Mouse (Mus musculus) liver, embryonic 15.5 days (tissue): Measurements from ENCODE around the gene Ttll5. TPM values are rescaled to one million over a fixed set of nuclear protein-coding genes. Genes with fewer than 3 reads are reported as not detected.

ENCODE experiments used
- ATAC-seq: fragments of 200-750 bp; cut with Nextera tagmentation; 2 replicates; pipeline ENCODE4 v1.8.0; 2017; ENCODE audit warnings: moderate number of reproducible peaks, mild to moderate bottlenecking, moderate library complexity; ENCODE audit not compliant: insufficient read depth
- H3K27ac ChIP-seq: fragments of 300-500 bp; sonication (generic); replicated peaks from 2 replicates; pipeline ENCODE4 v1.5.1; 2015; ENCODE audit warnings: mild to moderate bottlenecking, inconsistent platforms
- H3K27me3 ChIP-seq: fragments of 300-500 bp; sonication (generic); 2 replicates; pipeline ENCODE4 v1.6.1; 2015; ENCODE audit warnings: mild to moderate bottlenecking, inconsistent platforms
- H3K36me3 ChIP-seq: fragments of 300-500 bp; sonication (generic); replicated peaks from 2 replicates; pipeline ENCODE4 v1.6.1; 2015; ENCODE audit warnings: moderate library complexity, mild to moderate bottlenecking, inconsistent platforms
- H3K4me1 ChIP-seq: fragments of 300-500 bp; sonication (generic); replicated peaks from 2 replicates; pipeline ENCODE4 v1.6.1; 2015; ENCODE audit warnings: inconsistent platforms
- H3K4me2 ChIP-seq: fragments of 300-500 bp; sonication (generic); 2 replicates; pipeline ENCODE4 v1.6.1; 2015; ENCODE audit warnings: moderate library complexity, mild to moderate bottlenecking, inconsistent platforms
- H3K4me3 ChIP-seq: fragments of 300-500 bp; sonication (generic); replicated peaks from 2 replicates; pipeline ENCODE4 v1.5.1; 2015; ENCODE audit warnings: mild to moderate bottlenecking, inconsistent platforms
- H3K9ac ChIP-seq: fragments of 300-500 bp; sonication (generic); 2 replicates; pipeline ENCODE4 v1.6.1; 2015; ENCODE audit warnings: moderate library complexity, mild to moderate bottlenecking, inconsistent platforms
- H3K9me3 ChIP-seq: fragments of 300-500 bp; sonication (generic); replicated peaks from 2 replicates; pipeline ENCODE4 v1.6.1; 2016; ENCODE audit warnings: inconsistent platforms
- WGBS: fragments of 180-500 bp; shearing (Covaris S2); methylation state at CpG from one replicate; pipeline ENCODE4 v1.1.7; 2015; ENCODE audit warnings: mixed read lengths; ENCODE audit not compliant: insufficient replicate concordance; 5-methylcytosine and 5-hydroxymethylcytosine counted together
- polyA plus RNA-seq: library from polyadenylated mRNA; unstranded; fragments of >200 nt; fragmentation: Nextera tagmentation; extraction: Ambion mirVana; gene quantifications from 2 replicates; pipeline ENCODE4 v1.2.1, GENCODE M21; 2015

Ttll5 gene
- polyA plus RNA-seq, 1 experiment from 2014 or later: 5.5 TPM

DNA sequence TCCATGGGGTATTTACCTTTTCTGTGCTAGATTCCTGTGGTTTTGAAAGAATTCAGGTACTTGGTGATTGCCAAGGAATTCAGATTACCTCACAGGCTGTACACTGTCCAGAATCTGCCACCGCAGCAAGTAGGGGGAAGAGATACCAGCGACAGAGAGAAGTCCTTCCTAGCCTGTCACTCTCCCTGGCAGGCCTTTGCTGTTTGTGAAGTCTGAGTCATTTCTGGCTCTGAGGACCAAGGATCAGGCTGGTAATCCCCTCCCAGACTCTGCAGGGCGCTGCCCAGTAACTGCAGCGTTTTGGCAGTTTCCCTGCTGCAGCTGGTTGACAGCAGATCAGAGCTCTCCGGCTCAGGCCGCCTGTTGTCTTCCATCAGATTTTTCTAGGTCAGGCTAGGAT is 45.0 kb downstream of the Ttll5 start:
- Histone ChIP-seq H3K27ac (no peak overlapping the region), H3K4me1 (no peaks in the 10 kb centered on the region), H3K27me3 (no peaks in the 10 kb centered on the region), H3K4me3 (no peak overlapping the region), H3K9me3 (no peaks in the 10 kb centered on the region), H3K9ac (no peak overlapping the region), H3K36me3 (no peaks in the 10 kb centered on the region; the same call in 1 of the 2 replicates), H3K4me2 (no peak overlapping the region)
- ATAC-seq: no peak
- WGBS: 70% methylated on average over 6 of the region's 6 CpGs

DNA sequence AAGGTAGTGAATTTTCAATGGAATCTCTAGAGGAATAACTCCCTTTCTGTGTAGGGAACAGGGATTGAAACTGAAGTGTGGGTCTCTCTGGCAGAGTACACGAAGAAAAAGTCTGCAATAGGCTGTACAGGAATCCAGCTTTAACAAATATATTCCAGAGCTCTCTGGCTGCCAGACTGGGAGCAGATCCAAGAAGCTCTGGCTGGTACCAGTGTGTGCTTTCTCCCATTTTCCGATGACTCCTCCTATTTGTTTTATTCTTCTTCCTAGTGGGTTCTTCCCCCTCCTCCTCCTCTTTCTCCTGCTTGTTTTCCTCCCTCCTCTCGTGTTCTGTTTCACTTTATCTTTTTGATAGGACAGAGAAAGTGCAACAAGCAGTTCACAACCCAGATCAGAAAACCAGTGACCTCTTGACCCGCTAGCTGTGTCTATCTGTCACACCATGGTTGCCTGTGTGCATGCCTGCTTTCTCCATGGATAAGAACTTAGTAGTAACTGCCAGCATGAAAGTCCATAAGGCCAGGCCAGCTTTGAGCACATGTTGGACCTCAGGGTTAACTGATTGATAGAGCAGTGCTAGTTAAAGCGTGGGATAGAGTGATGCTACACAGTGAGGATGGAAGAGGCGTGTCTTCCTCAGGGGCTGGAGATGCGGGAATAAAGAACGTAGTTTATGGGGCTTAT is 55.3 kb downstream of the Ttll5 start:
- Histone ChIP-seq H3K4me2 (no peak overlapping the region), H3K9me3 (no peaks in the 10 kb centered on the region), H3K27me3 (no peaks in the 10 kb centered on the region), H3K4me3 (no peak overlapping the region), H3K27ac (no peak overlapping the region), H3K36me3 (peaks cover 19% of the 10 kb centered on the region), H3K4me1 (no peaks in the 10 kb centered on the region), H3K9ac (no peak overlapping the region)
- 68% methylated on average over 8 of the region's 8 CpGs for WGBS
- ATAC-seq: no peak

DNA sequence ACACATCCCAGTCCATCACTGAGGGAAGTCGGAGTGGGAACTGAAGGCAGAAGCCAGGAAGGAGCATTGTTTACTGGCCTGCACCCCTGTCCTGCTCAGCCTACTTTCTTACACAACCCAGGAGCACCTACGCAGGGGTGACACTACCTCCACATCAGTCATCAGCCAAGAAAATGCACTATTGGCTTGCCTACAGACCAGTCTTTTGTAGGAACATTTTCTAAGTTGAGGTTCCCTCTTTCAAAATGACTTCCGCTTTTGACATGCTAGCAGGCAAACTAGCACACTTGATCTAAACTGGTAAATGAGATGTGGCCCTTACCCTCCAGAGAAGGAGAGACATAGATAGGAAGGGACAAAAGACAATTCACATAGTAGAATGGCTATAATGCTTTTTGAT is 60.6 kb downstream of the Ttll5 start:
- Histone ChIP-seq H3K4me3 (no peak overlapping the region), H3K36me3 (0 out of 2 replicates have a peak, but pooled peaks cover 3% of the 10 kb centered on the region), H3K4me2 (no peak overlapping the region), H3K9me3 (no peaks in the 10 kb centered on the region), H3K9ac (no peak overlapping the region), H3K4me1 (no peaks in the 10 kb centered on the region), H3K27me3 (no peaks in the 10 kb centered on the region), H3K27ac (no peak overlapping the region)
- ATAC-seq: no peak
- WGBS: 80% methylated on average over 3 of the region's 3 CpGs

DNA sequence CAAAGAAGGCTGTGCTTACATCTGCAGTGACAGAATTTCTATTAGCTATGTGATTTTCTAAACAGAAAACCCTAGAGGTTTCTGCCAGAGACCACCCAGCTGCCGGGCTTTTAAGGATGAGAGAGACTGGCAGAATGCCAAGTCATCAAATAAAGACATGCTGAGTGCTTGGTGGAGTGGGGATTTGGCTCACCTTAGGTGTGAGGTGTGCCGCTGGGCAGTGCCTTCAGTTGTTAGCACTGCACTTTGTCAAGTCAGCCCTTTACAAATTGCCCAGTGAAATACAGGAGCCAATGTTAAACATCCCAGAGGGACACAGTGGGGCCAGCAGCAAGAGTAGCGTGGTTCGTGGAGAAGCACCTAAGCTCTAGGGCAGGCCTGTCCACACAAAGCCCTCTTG is 65.6 kb downstream of the Ttll5 start:
- WGBS: 72% methylated on average over 4 of the region's 4 CpGs
- ATAC-seq: no peak
- peaks cover 26% of the 10 kb centered on the region; the same call in 1 of the 2 replicates for H3K36me3 ChIP-seq
- no peak overlapping the region for H3K4me3 ChIP-seq
- H3K27ac ChIP-seq: no peak overlapping the region
- H3K4me2 ChIP-seq: no peak overlapping the region
- H3K27me3 ChIP-seq: no peaks in the 10 kb centered on the region
- H3K4me1 ChIP-seq: no peaks in the 10 kb centered on the region
- no peak overlapping the region for H3K9ac ChIP-seq
- H3K9me3 ChIP-seq: no peaks in the 10 kb centered on the region

DNA sequence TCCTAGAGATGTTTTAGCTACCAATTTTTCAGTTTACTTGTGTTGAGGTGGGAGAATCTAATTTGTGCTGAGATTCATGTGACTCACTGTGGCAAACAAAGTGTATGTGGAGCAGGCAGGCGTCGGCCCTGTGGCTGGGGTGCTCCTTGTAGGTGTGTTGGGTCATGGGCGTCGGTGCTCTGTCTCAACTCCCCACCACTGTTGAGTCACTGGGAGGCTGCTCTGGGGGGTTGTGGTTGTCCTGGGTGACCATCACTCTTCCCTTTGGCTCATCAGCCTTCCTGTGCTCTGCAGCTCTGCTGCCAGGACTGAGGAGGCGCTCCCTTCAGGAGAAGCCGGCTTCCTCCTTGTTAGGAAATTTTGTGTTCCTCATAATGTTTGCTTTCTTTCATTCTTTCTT is 79.5 kb downstream of the Ttll5 start:
- no peaks in the 10 kb centered on the region for H3K27me3 ChIP-seq
- WGBS: 56% methylated on average over 6 of the region's 6 CpGs
- no peak overlapping the region for H3K4me3 ChIP-seq
- no peak overlapping the region for H3K4me2 ChIP-seq
- no peaks in the 10 kb centered on the region for H3K9me3 ChIP-seq
- no peak for ATAC-seq
- H3K4me1 ChIP-seq: no peaks in the 10 kb centered on the region; the same call in 1 of the 2 replicates
- H3K36me3 ChIP-seq: peaks cover 3% of the 10 kb centered on the region; the same call in 1 of the 2 replicates
- H3K9ac ChIP-seq: no peak overlapping the region
- no peak overlapping the region for H3K27ac ChIP-seq

DNA sequence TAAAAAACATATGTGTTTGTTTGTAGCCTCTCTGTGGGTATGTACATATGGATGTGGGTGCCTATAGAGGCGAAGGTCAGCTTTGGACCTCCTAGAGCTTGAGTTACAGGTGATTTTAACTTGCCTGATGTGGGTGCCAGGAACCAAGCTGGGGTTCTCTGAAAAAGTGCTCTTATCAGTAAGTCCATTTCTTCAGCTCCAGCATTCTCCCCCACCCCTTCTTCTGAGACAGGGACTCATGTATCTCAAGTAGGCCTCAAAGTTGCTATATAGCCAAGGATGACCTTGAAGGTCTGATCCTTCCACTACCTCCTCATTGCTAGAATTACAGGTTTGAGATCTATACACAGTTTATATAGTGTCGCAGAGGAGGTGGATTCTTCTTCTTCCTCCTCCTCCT is 81.2 kb downstream of the Ttll5 start:
- H3K27ac ChIP-seq: no peak overlapping the region
- ATAC-seq: no peak
- H3K4me1 ChIP-seq: no peaks in the 10 kb centered on the region; the same call in 1 of the 2 replicates
- peaks cover 6% of the 10 kb centered on the region; the same call in 1 of the 2 replicates for H3K36me3 ChIP-seq
- H3K9me3 ChIP-seq: no peaks in the 10 kb centered on the region
- H3K9ac ChIP-seq: no peak overlapping the region
- H3K4me2 ChIP-seq: no peak overlapping the region
- WGBS: 71% methylated on average over 2 of the region's 2 CpGs
- H3K27me3 ChIP-seq: no peaks in the 10 kb centered on the region
- no peak overlapping the region for H3K4me3 ChIP-seq

DNA sequence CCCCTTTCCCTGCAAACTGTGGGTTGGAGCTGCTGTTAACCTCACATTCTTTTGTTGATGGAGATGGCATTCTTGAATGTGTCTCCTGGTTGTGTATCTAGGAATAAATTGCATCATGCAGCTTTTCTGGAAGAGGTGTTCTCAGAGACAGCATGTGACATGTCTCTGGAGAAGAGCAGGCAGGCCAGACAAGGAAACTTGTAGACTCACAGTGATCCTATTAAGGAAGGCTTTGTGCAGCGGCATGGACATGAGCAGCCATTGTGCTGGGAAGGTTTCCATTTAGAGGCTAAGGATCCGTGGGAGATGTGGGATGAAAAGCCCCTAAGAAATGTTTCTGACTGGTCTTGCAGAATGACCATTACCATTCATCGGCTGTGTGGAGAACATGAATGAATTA is 83.4 kb downstream of the Ttll5 start:
- Histone ChIP-seq H3K27ac (no peak overlapping the region), H3K36me3 (peaks cover 6% of the 10 kb centered on the region; the same call in 1 of the 2 replicates), H3K9ac (no peak overlapping the region), H3K27me3 (no peaks in the 10 kb centered on the region), H3K4me1 (no peaks in the 10 kb centered on the region; the same call in 1 of the 2 replicates), H3K4me3 (no peak overlapping the region), H3K9me3 (no peaks in the 10 kb centered on the region), H3K4me2 (no peak overlapping the region)
- no peak for ATAC-seq
- WGBS: 74% methylated on average over 3 of the region's 3 CpGs

DNA sequence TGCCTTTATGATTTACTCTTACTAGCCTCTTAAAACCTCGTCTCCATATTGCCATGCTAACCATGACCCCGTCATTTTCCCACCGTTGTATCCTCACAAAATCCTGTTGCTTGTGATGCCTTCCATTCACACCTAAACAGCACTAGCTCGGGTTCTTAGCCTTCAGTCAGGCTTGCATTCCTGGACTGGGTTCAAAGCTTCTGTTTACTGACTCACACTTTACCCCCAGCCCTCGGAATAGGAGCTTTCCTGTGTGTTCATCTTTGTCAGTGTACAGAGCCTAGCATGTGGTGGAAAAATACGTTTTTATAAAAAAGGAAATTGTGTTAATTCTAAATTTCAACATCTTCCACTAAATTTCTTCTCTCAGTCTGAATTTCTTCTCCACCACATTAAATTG is 86.4 kb downstream of the Ttll5 start:
- H3K9me3 ChIP-seq: no peaks in the 10 kb centered on the region

DNA sequence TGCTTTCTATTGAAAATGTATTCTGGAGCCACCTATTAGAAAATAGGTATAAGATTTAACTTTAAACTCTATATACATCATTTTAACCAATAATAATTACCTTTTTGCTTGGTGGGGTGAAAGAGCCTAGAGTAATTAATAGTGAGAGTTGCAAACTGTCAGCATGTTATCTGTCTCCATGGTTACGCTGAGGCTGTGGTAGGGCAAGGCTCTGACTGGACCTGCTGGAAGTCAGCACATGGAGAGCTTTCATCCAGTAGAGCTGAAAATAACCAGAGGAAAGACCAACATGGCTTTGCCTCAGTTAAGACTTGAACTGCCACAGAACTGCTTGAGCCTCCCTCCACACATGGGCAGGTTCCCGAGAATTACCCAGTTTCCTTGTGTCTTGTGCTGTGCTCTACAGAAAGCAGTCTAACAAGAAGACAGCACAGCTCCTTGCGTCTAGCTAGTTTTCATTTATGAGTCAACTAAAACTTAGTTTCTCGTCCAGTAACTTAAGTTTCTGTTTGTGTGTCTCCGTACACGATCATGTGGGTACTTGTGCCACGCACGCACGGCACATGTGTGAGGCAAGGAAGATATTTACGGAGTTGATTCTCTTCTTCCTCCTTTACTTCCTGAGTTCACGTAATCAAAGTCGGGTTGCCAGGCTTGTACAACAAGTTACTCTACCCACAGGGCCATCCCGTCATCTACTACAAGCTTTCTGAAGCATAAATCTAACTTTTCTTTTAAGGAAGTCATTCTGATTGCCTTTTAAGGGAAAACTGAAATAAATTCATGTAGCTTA is 88.4 kb downstream of the Ttll5 start:
- no peak for ATAC-seq
- 77% methylated on average over 13 of the region's 13 CpGs for WGBS
- no peaks in the 10 kb centered on the region for H3K4me1 ChIP-seq
- no peaks in the 10 kb centered on the region for H3K27me3 ChIP-seq
- no peaks in the 10 kb centered on the region for H3K9me3 ChIP-seq
- peaks cover 10% of the 10 kb centered on the region; the same call in 1 of the 2 replicates for H3K36me3 ChIP-seq
- no peak overlapping the region for H3K4me3 ChIP-seq
- H3K27ac ChIP-seq: no peak overlapping the region
- no peak overlapping the region for H3K4me2 ChIP-seq
- H3K9ac ChIP-seq: no peak overlapping the region

More for the DNA sequence above, 86.4 kb downstream of the Ttll5 start:
- WGBS: 64% methylated on average over 6 of the region's 6 CpGs
- Histone ChIP-seq H3K4me3 (no peak overlapping the region), H3K27ac (no peak overlapping the region), H3K4me2 (no peak overlapping the region), H3K36me3 (peaks cover 10% of the 10 kb centered on the region; the same call in 1 of the 2 replicates), H3K9ac (no peak overlapping the region), H3K27me3 (no peaks in the 10 kb centered on the region), H3K4me1 (no peaks in the 10 kb centered on the region)
- ATAC-seq: no peak

DNA sequence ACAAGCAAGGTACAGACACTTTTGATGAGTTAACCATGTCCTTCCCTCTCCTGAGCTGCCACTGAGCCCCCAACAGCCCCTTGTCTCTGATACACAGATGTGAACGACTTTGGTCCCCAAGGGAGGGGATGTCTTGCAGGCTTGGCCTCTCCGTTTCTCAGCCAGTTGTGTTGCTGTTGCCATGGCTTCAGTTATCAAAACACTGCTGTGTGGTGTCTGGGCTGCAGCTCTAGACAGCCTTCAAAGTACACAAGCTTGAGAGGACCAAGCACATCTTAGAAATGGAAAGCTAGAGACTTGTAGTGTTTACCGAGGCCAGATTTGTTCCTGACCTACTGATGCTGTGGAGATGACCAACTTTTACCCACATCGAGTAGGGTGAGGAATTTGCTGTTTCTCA is 102.4 kb downstream of the Ttll5 start:
- no peak for ATAC-seq
- Histone ChIP-seq H3K36me3 (peaks cover 28% of the 10 kb centered on the region), H3K27ac (no peak overlapping the region), H3K27me3 (no peaks in the 10 kb centered on the region), H3K9ac (no peak overlapping the region), H3K4me3 (no peak overlapping the region), H3K4me1 (no peaks in the 10 kb centered on the region), H3K9me3 (no peaks in the 10 kb centered on the region), H3K4me2 (no peak overlapping the region)
- WGBS: 52% methylated on average over 4 of the region's 4 CpGs

DNA sequence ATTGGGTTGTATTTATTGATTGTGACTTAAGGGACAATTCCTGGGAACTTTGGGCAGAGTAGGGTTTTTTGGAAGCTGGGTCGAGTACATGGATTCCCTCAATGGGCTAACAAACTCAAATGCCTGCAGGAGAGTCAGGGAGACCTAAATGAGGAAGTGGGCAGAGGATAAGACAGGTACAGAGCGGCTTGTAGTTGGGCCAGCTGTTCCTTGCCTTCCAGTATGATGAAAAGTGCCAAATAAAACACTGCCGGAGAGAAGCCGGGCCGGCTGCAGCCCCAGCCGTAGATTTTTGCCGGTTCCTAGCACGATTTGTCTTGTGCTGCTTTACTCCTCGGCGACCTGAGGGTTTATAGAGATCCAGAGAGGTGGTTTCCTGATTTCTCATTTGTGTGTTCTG is 104.1 kb downstream of the Ttll5 start:
- Histone ChIP-seq H3K4me3 (no peak overlapping the region), H3K9ac (no peak overlapping the region), H3K36me3 (peaks cover 37% of the 10 kb centered on the region), H3K27me3 (no peaks in the 10 kb centered on the region), H3K4me2 (no peak overlapping the region), H3K9me3 (no peaks in the 10 kb centered on the region), H3K4me1 (no peaks in the 10 kb centered on the region), H3K27ac (no peak overlapping the region)
- ATAC-seq: no peak
- WGBS: 74% methylated on average over 10 of the region's 10 CpGs
